Mouse (Mus musculus) heart, embryonic 13.5 days (tissue): ENCODE results near the gene Stag1. TPM values are rescaled to one million over a fixed set of nuclear protein-coding genes. Genes with fewer than 3 reads are reported as not detected.
"Not testable (repeated sequence)": the region's sequence is repeated elsewhere in the genome, so short reads cannot be mapped to it uniquely, and the experiment has no call there.

Experiments used
- ATAC-seq: fragments of 200-750 bp; cut with Nextera tagmentation; 2 replicates; pipeline ENCODE4 v1.8.0; 2017; ENCODE audit warnings: moderate TSS enrichment; ENCODE audit not compliant: insufficient number of reproducible peaks, low FRiP score, low TSS enrichment; ENCODE audit errors: extremely low read depth
- H3K27ac ChIP-seq: fragments of 300-500 bp; sonication (generic); replicated peaks from 2 replicates; pipeline ENCODE4 v1.5.1; 2015; ENCODE audit warnings: moderate library complexity, mild to moderate bottlenecking, inconsistent platforms
- H3K27me3 ChIP-seq: fragments of 300-500 bp; sonication (generic); replicated peaks from 2 replicates; pipeline ENCODE4 v1.6.1; 2015; ENCODE audit warnings: mild to moderate bottlenecking, inconsistent platforms
- H3K36me3 ChIP-seq: fragments of 300-500 bp; sonication (generic); 2 replicates; pipeline ENCODE4 v1.6.1; 2015; ENCODE audit warnings: mild to moderate bottlenecking, inconsistent platforms
- H3K4me1 ChIP-seq: fragments of 300-500 bp; sonication (generic); 2 replicates; pipeline ENCODE4 v1.6.1; 2015; ENCODE audit warnings: inconsistent platforms
- H3K4me2 ChIP-seq: fragments of 300-500 bp; sonication (generic); 2 replicates; pipeline ENCODE4 v1.6.1; 2015; ENCODE audit warnings: inconsistent platforms, mild to moderate bottlenecking, moderate library complexity
- H3K4me3 ChIP-seq: fragments of 300-500 bp; sonication (generic); 2 replicates; pipeline ENCODE4 v1.5.1; 2015; ENCODE audit warnings: moderate library complexity, mild to moderate bottlenecking, inconsistent platforms
- H3K9ac ChIP-seq: fragments of 300-500 bp; sonication (generic); 2 replicates; pipeline ENCODE4 v1.6.1; 2015; ENCODE audit warnings: inconsistent platforms, mild to moderate bottlenecking, moderate library complexity
- H3K9me3 ChIP-seq: fragments of 300-500 bp; sonication (generic); 2 replicates; pipeline ENCODE4 v1.6.1; 2016; ENCODE audit warnings: inconsistent platforms
- WGBS: fragments of 180-500 bp; shearing (Covaris S2); methylation state at CpG from one replicate; pipeline ENCODE4 v1.1.7; 2015; ENCODE audit warnings: mixed read lengths; 5-methylcytosine and 5-hydroxymethylcytosine counted together
- polyA plus RNA-seq: library from polyadenylated mRNA; unstranded; fragments of >200 nt; fragmentation: Nextera tagmentation; extraction: Ambion mirVana; gene quantifications from 2 replicates; pipeline ENCODE4 v1.2.1, GENCODE M21; 2015

Gene Stag1
- polyA plus RNA-seq, 1 experiment from 2014 or later = 25.7 TPM

DNA sequence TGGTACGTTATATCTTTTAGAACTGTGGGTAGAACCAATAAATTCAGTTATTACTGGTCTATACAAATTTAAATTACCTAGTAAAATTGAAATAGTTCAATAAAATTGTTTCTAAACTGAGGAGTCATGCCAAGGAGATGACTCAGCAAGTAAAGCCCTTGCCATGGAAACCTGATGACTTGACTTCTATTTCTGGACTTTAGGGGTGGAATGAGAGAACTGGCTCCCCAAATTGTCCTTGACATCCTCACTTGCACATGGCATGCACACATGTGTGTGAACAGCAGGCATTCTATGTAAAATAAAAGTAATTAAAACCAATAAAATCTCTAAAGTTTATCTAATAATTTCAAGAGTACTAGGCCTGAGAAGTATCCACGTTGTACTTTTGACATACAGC is 98.9 kb downstream of the Stag1 start:
- H3K27ac ChIP-seq = no peak overlapping the region
- H3K9ac ChIP-seq = no peak overlapping the region
- no peaks in the 10 kb centered on the region for H3K9me3 ChIP-seq
- WGBS = 71% methylated on average over 2 of the region's 2 CpGs
- no peaks in the 10 kb centered on the region for H3K36me3 ChIP-seq
- H3K4me2 ChIP-seq = no peak overlapping the region
- no peak overlapping the region for H3K4me3 ChIP-seq
- no peak for ATAC-seq
- H3K4me1 ChIP-seq = peaks cover 19% of the 10 kb centered on the region
- no peaks in the 10 kb centered on the region for H3K27me3 ChIP-seq

DNA sequence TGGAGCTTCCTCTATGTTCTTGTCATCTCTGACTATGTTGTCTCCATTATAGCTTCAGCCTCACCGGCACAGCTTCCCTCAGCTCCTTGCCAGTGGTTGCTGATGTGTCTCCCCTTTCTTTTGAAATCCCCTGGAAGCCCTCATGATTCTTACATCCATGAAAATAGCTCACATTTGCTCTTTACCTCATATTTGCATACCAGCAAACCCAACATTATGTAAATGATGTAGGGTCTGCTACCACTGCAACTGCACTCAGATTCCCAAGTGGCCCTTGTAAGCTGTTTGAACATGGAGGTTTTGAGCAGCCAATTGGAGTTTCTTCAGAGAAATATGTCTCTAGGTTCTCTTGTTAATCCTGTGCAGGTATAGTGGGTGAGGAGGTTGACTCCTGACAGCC is 110.0 kb downstream of the Stag1 start:
- Histone ChIP-seq H3K9ac (no peak overlapping the region), H3K9me3 (no peaks in the 10 kb centered on the region), H3K4me2 (no peak overlapping the region), H3K4me3 (no peak overlapping the region), H3K36me3 (no peaks in the 10 kb centered on the region), H3K27me3 (no peaks in the 10 kb centered on the region), H3K4me1 (no peaks in the 10 kb centered on the region), H3K27ac (no peak overlapping the region)
- WGBS = 85% methylated on average over 1 of the region's 1 CpGs
- no peak for ATAC-seq

DNA sequence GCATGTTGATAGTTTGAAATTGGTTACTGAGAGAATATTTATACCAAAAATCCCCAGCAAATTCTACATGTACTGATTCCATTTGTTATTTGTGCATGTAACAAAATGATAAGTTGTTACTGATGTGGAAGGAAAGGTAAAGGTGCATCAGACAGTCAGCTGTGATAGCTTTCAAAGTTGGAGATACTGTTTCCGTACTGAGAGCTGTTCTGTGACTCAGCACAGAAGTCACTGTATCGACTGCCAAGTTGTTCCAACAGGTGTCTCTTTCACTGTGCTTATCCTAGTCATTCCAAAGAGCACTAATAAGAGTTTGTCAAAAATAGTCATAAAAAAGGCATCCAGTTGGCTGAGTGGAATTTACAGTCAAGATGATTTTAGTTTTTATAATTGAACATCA is 114.1 kb downstream of the Stag1 start:
- Histone ChIP-seq H3K4me3 (no peak overlapping the region), H3K4me2 (no peak overlapping the region), H3K27me3 (no peaks in the 10 kb centered on the region), H3K9ac (no peak overlapping the region), H3K27ac (no peak overlapping the region), H3K4me1 (no peaks in the 10 kb centered on the region), H3K36me3 (peaks cover 7% of the 10 kb centered on the region; the same call in 1 of the 2 replicates), H3K9me3 (no peaks in the 10 kb centered on the region)
- 29% methylated on average over 2 of the region's 2 CpGs for WGBS
- ATAC-seq = no peak

DNA sequence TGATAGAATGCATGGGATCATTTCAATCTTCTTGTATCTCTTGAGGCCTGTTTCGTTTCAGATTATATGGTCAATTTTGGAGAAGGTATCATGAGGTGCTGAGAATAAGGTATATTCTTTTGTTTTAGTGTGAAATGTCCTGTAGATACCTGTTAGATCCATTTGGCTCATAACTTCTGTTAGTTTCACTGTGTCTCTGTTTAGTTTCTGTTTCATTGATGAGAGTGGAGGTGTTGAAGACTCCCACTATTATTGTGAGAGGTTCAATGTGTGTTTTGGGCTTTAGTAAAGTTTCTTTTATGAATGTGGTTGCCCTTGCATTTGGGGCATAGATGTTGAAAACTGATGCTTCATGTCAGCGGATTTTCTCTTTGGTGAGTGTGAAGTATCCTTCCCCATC is 127.2 kb downstream of the Stag1 start:
- H3K4me2 ChIP-seq, H3K27me3 ChIP-seq, H3K4me1 ChIP-seq, H3K4me3 ChIP-seq, H3K9me3 ChIP-seq, H3K27ac ChIP-seq, H3K9ac ChIP-seq, H3K36me3 ChIP-seq, ATAC-seq: not testable (repeated sequence)
- WGBS = 82% methylated on average over 2 of the region's 2 CpGs

DNA sequence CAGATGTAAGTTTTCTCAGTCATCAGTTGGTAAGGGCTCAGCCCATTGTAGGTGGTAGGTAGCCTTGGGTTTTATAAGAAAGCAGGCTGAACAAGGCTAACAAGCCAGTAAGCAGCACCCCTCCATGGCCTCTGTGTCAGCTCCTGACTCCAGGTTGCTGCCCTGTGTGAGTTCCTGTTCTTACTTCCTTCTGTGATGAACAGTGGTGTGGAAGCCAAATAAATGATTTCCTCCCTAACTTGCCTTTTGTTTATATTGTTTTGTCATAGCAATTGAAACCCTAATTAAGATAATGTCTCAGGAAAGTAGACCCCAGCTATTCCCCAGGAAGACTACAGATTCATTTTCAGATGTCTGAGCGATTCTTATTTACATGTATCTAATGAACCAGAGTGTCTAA is 134.2 kb downstream of the Stag1 start:
- Histone ChIP-seq H3K36me3 (no peaks in the 10 kb centered on the region), H3K4me2 (no peak overlapping the region), H3K4me1 (peaks cover 13% of the 10 kb centered on the region), H3K27me3 (no peaks in the 10 kb centered on the region), H3K9ac (no peak overlapping the region), H3K9me3 (no peaks in the 10 kb centered on the region), H3K4me3 (no peak overlapping the region), H3K27ac (no peak overlapping the region)
- WGBS = 89% methylated on average over 1 of the region's 1 CpGs
- ATAC-seq = no peak

DNA sequence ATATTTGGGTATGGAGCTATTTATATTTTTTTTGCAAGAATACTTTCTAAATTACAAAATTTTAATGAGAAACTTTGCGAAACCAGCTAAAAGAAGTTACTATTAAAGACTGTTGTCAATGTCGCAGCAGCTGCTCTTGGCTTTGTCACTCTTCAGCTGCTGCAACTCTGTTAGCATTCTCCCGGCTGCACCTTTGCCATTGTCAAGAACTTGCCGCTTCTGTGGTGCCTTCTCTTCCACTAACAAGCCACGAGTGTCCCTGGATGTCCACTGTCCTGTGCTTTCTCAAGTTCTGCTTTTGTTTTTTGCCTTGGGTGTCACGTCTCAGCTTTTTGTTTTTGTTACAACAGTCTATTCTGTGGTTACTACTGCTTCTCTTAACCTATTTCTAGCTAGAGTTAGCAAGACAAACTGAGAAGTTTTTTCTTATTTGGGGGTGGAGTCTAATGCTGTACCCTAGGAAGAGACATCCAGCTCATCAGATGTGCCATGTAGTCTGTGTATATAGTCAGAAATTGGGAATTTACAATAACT is 136.4 kb downstream of the Stag1 start:
- no peaks in the 10 kb centered on the region for H3K9me3 ChIP-seq
- no peak overlapping the region for H3K4me2 ChIP-seq
- H3K27ac ChIP-seq = no peak overlapping the region
- peaks cover 17% of the 10 kb centered on the region for H3K4me1 ChIP-seq
- ATAC-seq = no peak
- H3K27me3 ChIP-seq = no peaks in the 10 kb centered on the region
- 67% methylated on average over 6 of the region's 6 CpGs for WGBS
- H3K4me3 ChIP-seq = no peak overlapping the region
- H3K36me3 ChIP-seq = peaks cover 4% of the 10 kb centered on the region
- H3K9ac ChIP-seq = no peak overlapping the region

DNA sequence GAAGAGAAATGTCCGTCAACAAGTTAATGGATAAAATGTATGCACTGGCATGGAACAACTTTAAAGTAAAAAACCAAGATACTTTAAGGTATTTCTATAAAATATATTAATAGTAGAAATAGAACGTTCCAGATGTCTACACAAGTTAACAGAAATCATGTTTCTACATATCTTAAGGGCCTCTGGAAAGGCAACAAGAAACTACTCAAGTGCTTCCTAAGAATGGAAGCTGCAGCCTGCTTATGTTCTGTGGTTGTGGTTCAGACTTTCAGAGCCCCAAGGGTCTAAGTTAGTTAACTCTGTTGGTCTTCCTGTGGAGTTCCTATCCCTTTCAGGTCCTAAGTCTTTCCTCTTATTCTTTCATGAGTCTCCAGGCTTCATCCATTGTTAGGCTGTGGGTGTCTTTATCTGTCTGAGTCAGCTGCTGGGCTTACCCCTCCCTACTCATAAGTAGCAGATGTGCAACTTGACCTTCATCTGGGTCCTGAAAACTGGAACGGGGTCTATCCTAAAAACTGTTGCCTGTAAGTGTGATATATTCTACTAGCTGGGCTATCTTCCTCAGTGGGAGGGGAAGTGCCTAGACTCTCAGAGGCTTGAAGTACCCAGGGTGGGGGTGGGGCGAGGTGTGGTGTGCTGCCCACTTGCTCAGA is 138.5 kb downstream of the Stag1 start:
- no peak overlapping the region for H3K4me2 ChIP-seq
- H3K9ac ChIP-seq = no peak overlapping the region
- peaks cover 6% of the 10 kb centered on the region for H3K36me3 ChIP-seq
- H3K4me1 ChIP-seq = peaks cover 17% of the 10 kb centered on the region
- H3K9me3 ChIP-seq = no peaks in the 10 kb centered on the region
- no peak for ATAC-seq
- no peaks in the 10 kb centered on the region for H3K27me3 ChIP-seq
- H3K4me3 ChIP-seq = no peak overlapping the region
- 58% methylated on average over 4 of the region's 4 CpGs for WGBS
- no peak overlapping the region for H3K27ac ChIP-seq

DNA sequence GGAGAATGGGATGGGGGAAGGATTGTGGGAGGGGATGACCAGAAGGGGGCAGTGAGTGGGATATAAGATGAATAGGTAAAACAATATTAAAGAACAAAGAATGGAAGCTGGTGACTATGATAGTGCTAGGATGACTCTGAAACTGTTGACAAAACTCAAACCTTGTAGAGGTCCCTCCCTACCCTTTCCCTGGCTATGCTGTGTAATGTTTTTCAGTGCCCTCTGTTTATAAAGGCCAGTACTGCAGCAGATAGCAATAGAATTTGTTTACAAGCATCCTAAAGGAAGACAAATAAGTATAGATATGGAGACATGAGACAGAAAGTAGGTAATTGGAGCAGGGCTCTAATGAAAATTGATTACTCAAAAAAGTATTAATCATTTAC is 139.0 kb downstream of the Stag1 start:
- Histone ChIP-seq H3K4me1 (peaks cover 17% of the 10 kb centered on the region), H3K4me3 (no peak overlapping the region), H3K9me3 (no peaks in the 10 kb centered on the region), H3K27ac (no peak overlapping the region), H3K4me2 (no peak overlapping the region), H3K27me3 (no peaks in the 10 kb centered on the region), H3K9ac (no peak overlapping the region), H3K36me3 (peaks cover 6% of the 10 kb centered on the region)
- no peak for ATAC-seq

DNA sequence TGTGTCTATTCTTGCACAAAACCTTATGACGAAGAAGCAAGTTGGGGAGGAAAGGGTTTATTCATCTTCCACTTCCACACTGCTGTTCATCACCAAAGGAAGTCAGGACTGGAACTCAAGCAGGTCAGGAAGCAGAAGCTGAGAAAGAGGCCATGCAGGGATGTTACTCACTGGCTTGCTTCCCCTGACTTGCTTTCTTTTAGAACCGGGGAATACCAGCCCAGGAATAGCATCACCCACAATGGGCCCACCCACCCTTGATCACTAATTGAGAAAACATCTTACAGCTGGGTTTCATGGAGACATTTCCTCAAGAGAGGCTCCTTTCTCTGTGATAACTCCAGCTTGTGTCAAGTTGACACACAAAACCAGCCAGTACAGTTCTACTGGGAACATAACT is 179.6 kb downstream of the Stag1 start:
- not testable (repeated sequence) for H3K27me3 ChIP-seq, H3K9me3 ChIP-seq, H3K27ac ChIP-seq, H3K36me3 ChIP-seq, H3K4me1 ChIP-seq, H3K9ac ChIP-seq, ATAC-seq, H3K4me2 ChIP-seq, H3K4me3 ChIP-seq
- whole genome bisulfite sequencing = 57% methylated on average over 2 of the region's 2 CpGs

DNA sequence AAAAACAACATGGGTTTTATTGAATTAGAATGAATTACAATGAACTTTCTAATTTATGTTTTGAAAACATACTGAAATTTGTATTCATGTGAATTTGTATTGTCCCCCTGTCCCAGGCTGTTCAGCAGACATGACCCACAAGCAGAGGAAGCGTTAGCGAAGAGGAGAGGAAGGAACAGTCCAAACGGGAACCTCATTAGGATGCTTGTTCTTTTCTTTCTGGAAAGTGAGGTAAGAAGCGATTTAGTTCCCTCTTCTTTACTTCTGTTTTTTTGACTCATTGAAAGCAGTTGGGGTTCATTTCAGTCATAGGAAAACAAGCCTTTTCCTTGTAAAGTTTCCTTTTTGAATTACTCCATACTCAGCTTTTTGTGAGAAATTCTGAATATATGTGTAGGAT is 268.4 kb downstream of the Stag1 start:
- H3K36me3 ChIP-seq = peaks cover 8% of the 10 kb centered on the region; the same call in 1 of the 2 replicates
- WGBS = 85% methylated on average over 4 of the region's 4 CpGs
- H3K9ac ChIP-seq = no peak overlapping the region
- H3K4me3 ChIP-seq = no peak overlapping the region
- no peak overlapping the region for H3K27ac ChIP-seq
- H3K9me3 ChIP-seq = no peaks in the 10 kb centered on the region
- H3K4me1 ChIP-seq = no peaks in the 10 kb centered on the region
- H3K27me3 ChIP-seq = no peaks in the 10 kb centered on the region
- H3K4me2 ChIP-seq = no peak overlapping the region
- no peak for ATAC-seq

DNA sequence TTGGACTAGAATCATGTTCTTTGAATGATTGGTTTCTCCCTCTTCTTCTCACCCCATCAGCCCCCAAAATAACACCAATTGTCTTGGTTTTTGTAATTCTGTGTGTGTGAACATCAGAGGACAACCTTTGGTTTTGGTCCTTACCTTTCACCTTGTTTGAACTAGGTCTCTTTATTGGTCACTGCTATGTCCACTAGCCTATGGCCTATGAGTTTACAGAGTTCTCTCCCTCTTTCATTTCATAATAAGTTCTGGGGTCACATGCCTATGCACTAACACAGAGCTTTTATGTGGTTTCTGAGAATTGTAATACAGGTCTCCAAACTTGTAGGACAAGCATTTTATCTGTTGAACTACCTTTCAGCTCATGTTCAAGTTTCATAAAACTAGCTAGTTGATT is 272.0 kb downstream of the Stag1 start:
- no peaks in the 10 kb centered on the region for H3K4me1 ChIP-seq
- no peak overlapping the region for H3K4me2 ChIP-seq
- no peak overlapping the region for H3K9ac ChIP-seq
- no peak for ATAC-seq
- peaks cover 6% of the 10 kb centered on the region; the same call in 1 of the 2 replicates for H3K36me3 ChIP-seq
- H3K27me3 ChIP-seq = no peaks in the 10 kb centered on the region
- no peak overlapping the region for H3K27ac ChIP-seq
- no peaks in the 10 kb centered on the region for H3K9me3 ChIP-seq
- no peak overlapping the region for H3K4me3 ChIP-seq

DNA sequence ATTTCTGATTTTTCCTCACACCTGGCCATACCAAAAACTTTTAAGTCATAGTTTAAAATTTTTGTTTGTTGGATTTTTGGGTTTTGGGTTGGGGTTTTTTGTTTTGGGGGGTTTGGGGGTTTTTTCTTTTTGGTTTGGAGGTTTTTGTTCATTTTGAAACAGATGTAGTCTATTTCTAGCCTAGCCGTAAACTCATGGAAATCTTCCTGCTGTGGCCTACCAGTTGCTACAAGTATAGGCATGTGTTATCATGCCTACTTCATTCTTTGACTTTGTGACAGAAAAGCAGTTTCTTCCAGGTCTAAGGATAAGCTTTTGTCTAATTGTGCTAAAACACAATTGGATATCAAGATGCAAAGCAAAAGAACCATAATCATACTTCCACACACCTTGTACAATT is 298.5 kb downstream of the Stag1 start:
- WGBS = 88% methylated on average over 1 of the region's 1 CpGs
- Histone ChIP-seq H3K27me3 (no peaks in the 10 kb centered on the region), H3K4me2 (no peak overlapping the region)

More for the DNA sequence above, 298.5 kb downstream of the Stag1 start:
- H3K4me3 ChIP-seq = no peak overlapping the region
- H3K27ac ChIP-seq = no peak overlapping the region
- no peaks in the 10 kb centered on the region for H3K4me1 ChIP-seq
- no peaks in the 10 kb centered on the region for H3K9me3 ChIP-seq
- no peak overlapping the region for H3K9ac ChIP-seq
- peaks cover 14% of the 10 kb centered on the region for H3K36me3 ChIP-seq
- ATAC-seq = no peak
